9 mouse cellular contexts compared by ENCODE assay signal in genomic region chr9:47856311-47856710, GRCm38 (mm10).
DNase-seq lines count a peak whose midpoint lies in the region; ATAC-seq lines count a peak whose summit lies in the region.
"Had no signal": no experiment of that assay in that cellular context is flagged by ENCODE, and none has a peak within 500 bp of the region (broad histone marks: within the 10 kb centered on the region; RNA-seq: fewer than 3 reads in every experiment).

No protein-coding gene starts in this region.

- H3K9ac ChIP-seq in limb, embryonic 11.5 days (ENCODE audit: low read length): no peak overlapping the region
- H3K9ac ChIP-seq in forebrain, embryonic 13.5 days: no peak overlapping the region
- H3K9ac ChIP-seq: midbrain, embryonic 12.5 days had no signal

- peaks cover 5% of the 10 kb centered on the region; the same call in 1 of the 2 replicates for H3K4me1 ChIP-seq in limb, embryonic 11.5 days (ENCODE audit: control insufficient read depth, insufficient read depth, low read length)
- H3K4me1 ChIP-seq in limb, embryonic 10.5 days: peaks cover 28% of the 10 kb centered on the region
- peaks cover 22% of the 10 kb centered on the region for H3K4me1 ChIP-seq in forebrain, embryonic 13.5 days

- H3K27me3 ChIP-seq in limb, embryonic 11.5 days (ENCODE audit: control insufficient read depth, insufficient read depth, low read length): no peaks in the 10 kb centered on the region
- peaks cover 6% of the 10 kb centered on the region; the same call in 1 of the 2 replicates for H3K27me3 ChIP-seq in limb, embryonic 10.5 days (ENCODE audit: low read depth, poor library complexity, severe bottlenecking)
- no peaks in the 10 kb centered on the region for H3K27me3 ChIP-seq in forebrain, embryonic 13.5 days
- H3K27me3 ChIP-seq: midbrain, embryonic 12.5 days had no signal

- peak; percentile 35 for DNase-seq in embryo, embryonic 10 days (ENCODE audit: low spot score)
- no peak for DNase-seq in embryo, embryonic 10.5 days (ENCODE audit: low spot score)
- peak; percentile 53 for DNase-seq in limb, embryonic 11.5 days (ENCODE audit: low spot score)
- DNase-seq in limb, embryonic 10.5 days (ENCODE audit: low spot score): no peak
- DNase-seq in MEL-GATA-1-ER (ENCODE audit: extremely low read depth, low read depth): peak; percentile 5
- DNase-seq in kidney, postnatal 36 days: peak; percentile 6 to 60
- no peak for DNase-seq in adrenal gland, adult 18-20 months (ENCODE audit: low spot score in 2 of 2)

- H3K4me3 ChIP-seq in limb, embryonic 11.5 days (ENCODE audit: low read depth, low read length): no peak overlapping the region
- no peak overlapping the region for H3K4me3 ChIP-seq in limb, embryonic 10.5 days
- H3K4me3 ChIP-seq in forebrain, embryonic 13.5 days: no peak overlapping the region
- H3K4me3 ChIP-seq: midbrain, embryonic 12.5 days had no signal

- 89% methylated on average over 8 of the region's 8 CpGs for WGBS in limb, embryonic 11.5 days
- 87% methylated on average over 8 of the region's 8 CpGs for WGBS in limb, embryonic 10.5 days
- WGBS in forebrain, embryonic 13.5 days: 89% methylated on average over 8 of the region's 8 CpGs

- no peaks in the 10 kb centered on the region for H3K36me3 ChIP-seq in limb, embryonic 11.5 days (ENCODE audit: control insufficient read depth, insufficient read depth, low read length)
- 0 out of 2 replicates have a peak, but pooled peaks cover 3% of the 10 kb centered on the region for H3K36me3 ChIP-seq in limb, embryonic 10.5 days
- H3K36me3 ChIP-seq in forebrain, embryonic 13.5 days (ENCODE audit: poor library complexity, severe bottlenecking): peaks cover 11% of the 10 kb centered on the region; the same call in 1 of the 2 replicates

- H3K27ac ChIP-seq in limb, embryonic 11.5 days (replicated peaks; ENCODE audit: low read depth, low read length): no peak overlapping the region
- no peak overlapping the region for H3K27ac ChIP-seq in limb, embryonic 10.5 days
- no peak overlapping the region for H3K27ac ChIP-seq in forebrain, embryonic 13.5 days
- H3K27ac ChIP-seq: midbrain, embryonic 12.5 days had no signal

- H3K4me2 ChIP-seq in limb, embryonic 11.5 days (ENCODE audit: low read depth, severe bottlenecking): no peak overlapping the region
- H3K4me2 ChIP-seq in forebrain, embryonic 13.5 days: no peak overlapping the region
- H3K4me2 ChIP-seq: midbrain, embryonic 12.5 days had no signal

- no peak for ATAC-seq in limb, embryonic 11.5 days (ENCODE audit: insufficient number of reproducible peaks, low FRiP score, low TSS enrichment, low read depth)
- ATAC-seq in forebrain, embryonic 13.5 days: no peak

- no peaks in the 10 kb centered on the region for H3K9me3 ChIP-seq in limb, embryonic 11.5 days (ENCODE audit: control insufficient read depth, low read length)
- no peaks in the 10 kb centered on the region for H3K9me3 ChIP-seq in limb, embryonic 10.5 days (replicated peaks)
- no peaks in the 10 kb centered on the region for H3K9me3 ChIP-seq in forebrain, embryonic 13.5 days (replicated peaks)
- H3K9me3 ChIP-seq: midbrain, embryonic 12.5 days had no signal

Comparison
In these comparisons a context has a peak if more than half of its experiments do, and no peak if none do; other contexts are left out.
1. DNase-seq: peak in embryo, embryonic 10 days (single experiment), limb, embryonic 11.5 days (single experiment), MEL-GATA-1-ER (single experiment) and kidney, postnatal 36 days (2 of 2); none in embryo, embryonic 10.5 days (single experiment), limb, embryonic 10.5 days (single experiment) and adrenal gland, adult 18-20 months (0 of 2).